Mouse (Mus musculus) thymus, adult 18-20 months (tissue): ENCODE measurements around the gene Nudcd3.

Experiments used
- DNase-seq, 2 experiments: peaks; one replicate each; pipeline ENCODE4 v3.0.0; 2022; ENCODE audit warnings: mixed read lengths in 2 of 2

Gene Nudcd3

GRCm38 (mm10) chr11:6061891-6062290, 138.3 kb downstream of the Nudcd3 start:
- DNase-seq: no peak

- DNase-seq: no peak
Measured at GRCm38 (mm10) chr11:6059162-6059561, 141.1 kb downstream of the Nudcd3 start.
